Mouse (Mus musculus) mesoderm, embryonic 11.5 days (tissue): ENCODE results near the gene Ddx1.
A peak's percentile ranks its signal among the peaks of the same experiment; 100 is the strongest.

Source experiments
- DNase-seq: peaks from one replicate; pipeline ENCODE4 v3.0.0-alpha.2; 2012; ENCODE audit warnings: low read depth, low spot score

Ddx1 gene

GRCm38 (mm10) chr12:13248691-13249572, at the start of gene Ddx1:
Gene Ddx1, minus strand, starts transcription at chr12:13249213.
- peak; percentile 86 for DNase-seq

DNA sequence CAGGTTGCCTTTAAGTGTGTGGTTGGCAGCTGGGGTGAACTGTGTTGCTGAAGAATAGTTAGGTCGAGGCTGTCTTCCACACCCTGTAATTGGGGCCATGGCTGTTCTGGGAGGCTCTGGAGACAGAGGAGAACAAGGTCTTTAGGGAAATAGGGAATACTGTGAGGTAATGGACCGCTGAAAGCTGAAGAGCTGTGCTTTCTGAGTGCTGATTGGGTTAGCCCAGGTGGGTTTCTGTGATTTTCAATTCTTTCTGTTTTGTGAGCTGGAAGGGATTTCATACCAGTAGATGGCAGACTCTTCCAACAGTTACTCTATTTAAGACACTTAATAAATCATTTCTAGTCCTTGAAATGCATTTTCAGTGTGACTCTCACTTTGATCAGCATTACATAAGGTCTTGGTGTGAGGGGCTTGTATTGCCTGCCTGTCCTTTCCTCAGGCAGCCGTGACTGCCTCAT, 44.4 kb upstream of the Ddx1 start:
- peak; percentile 24 for DNase-seq

DNA sequence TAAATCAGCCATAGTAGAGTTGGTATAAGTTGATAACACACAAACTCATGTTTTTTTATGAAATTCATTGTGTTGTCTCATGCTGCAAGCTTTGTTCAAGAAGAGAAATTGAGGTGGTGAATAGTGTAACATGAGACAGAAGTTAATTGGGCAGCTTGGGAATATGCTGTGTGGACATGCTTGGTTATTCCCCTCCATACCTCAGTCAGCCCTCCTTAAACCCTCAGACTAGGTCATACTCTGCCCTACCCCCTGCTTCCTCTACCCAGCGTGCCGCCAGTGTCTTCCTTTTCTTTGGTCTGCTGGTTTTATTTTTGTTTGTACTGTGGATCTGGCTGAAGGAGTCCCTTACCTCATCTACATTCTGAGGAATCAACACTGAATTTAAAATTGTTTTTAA, 42.4 kb upstream of the Ddx1 start:
- DNase-seq, result no peak

- no peak for DNase-seq
Observed at GRCm38 (mm10) chr12:13269570-13270390, 20.8 kb upstream of the Ddx1 start.

DNA sequence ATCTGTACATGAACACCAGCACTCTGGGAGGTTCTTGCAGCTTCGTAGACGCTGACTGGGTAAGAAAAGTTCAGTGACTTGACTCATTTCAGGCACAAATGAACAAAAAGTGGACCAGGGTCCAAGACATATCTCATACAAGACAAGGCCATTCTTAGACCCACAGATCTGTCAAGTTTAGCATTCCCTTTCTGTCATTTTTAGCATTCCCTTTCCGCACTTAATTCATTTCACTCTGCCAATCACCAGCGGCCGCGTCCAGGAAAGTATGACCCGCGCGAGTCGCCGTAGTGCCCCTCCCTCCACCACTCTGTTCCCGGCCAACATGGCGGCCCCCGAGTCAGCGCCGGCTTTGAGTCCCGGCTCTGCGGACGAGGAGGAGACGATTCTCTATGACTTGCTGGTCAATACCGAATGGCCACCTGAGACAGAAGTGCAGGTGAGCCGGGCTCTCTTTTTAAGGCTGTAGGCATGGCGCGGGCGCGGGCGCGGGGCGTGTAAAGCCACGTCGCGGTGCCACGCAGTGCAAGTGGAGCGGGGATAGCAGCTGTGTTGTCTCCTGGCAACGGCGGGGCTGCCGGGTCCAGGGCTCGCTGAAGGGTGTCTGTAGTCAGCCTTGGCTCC, 19.9 kb upstream of the Ddx1 start, which contains the start of gene Nbas:
Nbas (plus strand) TSS at position 308 of the 624 bp plus-strand sequence.
- DNase-seq, result peak; percentile 84

GRCm38 (mm10) chr12:13268412-13268811, 19.4 kb upstream of the Ddx1 start:
- DNase-seq, result no peak

DNA sequence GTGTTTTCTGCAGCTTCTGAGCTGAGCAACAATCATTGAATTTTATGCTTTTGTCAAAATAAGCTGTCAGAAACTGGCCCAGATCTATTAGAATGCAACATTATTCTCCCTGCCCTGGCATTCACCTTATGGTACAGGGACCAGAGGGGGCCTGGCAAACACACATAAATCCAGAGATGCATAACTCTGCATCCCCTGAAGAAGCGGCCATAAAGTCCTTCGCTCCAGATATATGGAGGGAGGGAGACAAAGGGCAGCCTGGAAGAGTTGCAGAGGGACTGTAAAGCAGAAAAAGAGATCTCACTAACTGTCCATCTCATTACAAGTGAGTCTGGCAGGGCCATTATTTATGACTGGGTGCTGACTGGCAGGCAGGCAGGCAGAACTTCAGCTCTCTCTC, 6.7 kb upstream of the Ddx1 start:
- DNase-seq, result peak; percentile 16

GRCm38 (mm10) chr12:13255068-13255467, 6.1 kb upstream of the Ddx1 start:
- peak; percentile 23 for DNase-seq

DNA sequence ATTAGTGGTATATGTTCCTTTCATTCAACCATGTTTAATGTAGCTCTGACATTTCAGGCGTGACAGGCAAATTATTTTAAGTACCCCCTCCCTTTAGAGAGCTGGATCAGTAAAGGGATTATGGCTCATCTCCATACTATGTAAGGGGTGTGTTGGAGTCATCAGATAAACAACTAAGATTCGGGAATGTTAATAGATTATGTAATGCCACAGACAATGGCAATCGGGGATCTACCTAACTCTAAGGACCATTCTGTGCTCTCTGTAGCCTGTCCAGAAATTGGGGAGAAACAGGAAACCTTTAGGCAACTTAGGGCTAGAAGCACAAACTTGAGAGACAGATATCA, 533 bp upstream of the Ddx1 start:
- DNase-seq, result no peak

- no peak for DNase-seq
Observed at GRCm38 (mm10) chr12:13242453-13242852, 6.6 kb downstream of the Ddx1 start.

GRCm38 (mm10) chr12:13218101-13218514, 30.9 kb downstream of the Ddx1 start:
- no peak for DNase-seq

DNA sequence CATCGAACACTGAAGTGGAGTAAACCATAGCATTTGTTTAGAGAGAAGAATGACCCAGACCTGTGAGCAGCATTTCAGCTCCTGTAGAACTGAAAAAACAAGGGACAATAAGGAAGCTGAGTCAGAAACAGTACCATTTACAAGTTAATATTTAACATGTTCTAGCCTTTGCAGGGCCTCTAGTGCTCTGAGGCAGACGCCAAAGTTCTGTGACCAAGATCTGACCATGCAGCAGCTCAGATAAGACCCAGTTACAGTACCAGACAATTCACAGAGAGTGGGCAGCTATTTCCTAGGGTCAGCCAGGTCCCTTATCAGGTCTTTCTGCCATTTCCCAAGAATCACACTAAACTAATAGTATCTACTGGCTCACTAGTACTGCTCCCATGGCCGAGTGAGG, 31.4 kb downstream of the Ddx1 start:
- no peak for DNase-seq

- DNase-seq, result no peak
Observed at GRCm38 (mm10) chr12:13216501-13217103, 32.4 kb downstream of the Ddx1 start.

- peak; percentile 92 for DNase-seq
Observed at GRCm38 (mm10) chr12:13214345-13215278, 34.4 kb downstream of the Ddx1 start.

DNA sequence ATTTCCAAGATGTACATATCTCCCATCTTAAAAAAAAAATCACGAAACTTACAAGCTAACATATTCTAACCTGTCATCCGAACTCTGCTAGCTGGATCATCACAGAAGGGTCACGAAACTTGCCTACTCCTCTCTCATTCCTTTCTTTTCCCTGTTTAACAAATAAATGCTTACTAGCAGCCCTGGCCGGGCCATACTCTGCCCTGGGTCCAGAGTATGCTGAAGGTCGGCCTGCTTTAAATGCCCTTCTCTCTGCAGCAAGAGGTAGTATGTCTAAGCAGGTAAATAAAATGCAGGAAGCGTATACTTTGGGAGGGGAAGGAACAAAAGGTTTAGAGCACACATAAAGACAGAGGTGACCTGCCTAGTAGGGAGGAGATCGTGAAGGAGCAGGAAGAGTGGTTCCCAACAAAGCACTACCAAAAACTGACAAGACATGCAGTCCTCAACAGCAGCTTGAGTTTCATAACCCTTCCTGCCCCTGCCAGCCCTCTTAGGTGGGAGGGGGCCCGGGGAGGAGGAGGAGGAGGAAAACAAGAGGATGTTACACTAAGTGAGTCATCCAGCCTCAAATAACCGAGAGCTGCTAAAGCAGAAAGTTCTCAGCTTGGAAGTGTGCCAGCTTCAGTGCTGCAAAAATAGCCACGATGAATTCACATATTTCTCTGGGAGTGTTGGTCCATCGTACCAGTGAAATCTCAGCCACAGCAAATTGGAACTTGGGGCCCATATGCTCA, 37.1 kb downstream of the Ddx1 start:
- DNase-seq, result peak; percentile 27

DNA sequence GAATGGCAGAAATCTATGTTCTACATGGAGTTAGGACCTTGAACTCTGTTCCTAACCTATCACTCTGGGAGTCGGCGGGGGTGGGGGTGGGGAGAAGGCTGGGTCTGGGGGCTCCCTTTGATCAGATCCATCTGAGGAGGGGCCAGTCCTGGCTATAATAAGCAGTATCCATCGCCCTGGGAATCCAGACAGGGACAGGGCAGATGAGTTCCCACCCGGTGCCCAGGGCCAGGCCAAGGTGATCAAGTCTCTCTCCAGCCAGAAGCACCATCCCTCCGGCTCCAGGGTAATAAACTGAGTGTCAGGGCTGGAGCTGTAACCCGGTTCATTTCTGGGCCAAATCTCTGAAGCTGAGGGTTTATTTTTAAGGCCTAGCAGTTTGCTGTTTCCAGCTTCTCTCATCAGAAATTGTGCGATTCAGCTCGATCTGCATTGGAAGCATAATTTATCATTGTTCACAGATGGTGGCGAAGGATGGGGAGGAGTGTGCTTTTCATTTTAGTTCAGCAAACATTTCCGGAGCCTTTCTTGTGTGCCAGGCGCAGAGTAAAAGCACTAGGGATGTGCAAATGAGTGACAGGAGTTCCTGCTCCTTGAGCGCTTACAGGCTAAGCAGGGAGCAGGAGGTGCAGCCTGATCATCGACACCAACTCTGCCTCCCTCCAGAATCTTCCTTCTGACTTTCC, 39.2 kb downstream of the Ddx1 start:
- DNase-seq, result no peak

GRCm38 (mm10) chr12:13208983-13209451, 40.0 kb downstream of the Ddx1 start:
- peak; percentile 74 for DNase-seq

DNA sequence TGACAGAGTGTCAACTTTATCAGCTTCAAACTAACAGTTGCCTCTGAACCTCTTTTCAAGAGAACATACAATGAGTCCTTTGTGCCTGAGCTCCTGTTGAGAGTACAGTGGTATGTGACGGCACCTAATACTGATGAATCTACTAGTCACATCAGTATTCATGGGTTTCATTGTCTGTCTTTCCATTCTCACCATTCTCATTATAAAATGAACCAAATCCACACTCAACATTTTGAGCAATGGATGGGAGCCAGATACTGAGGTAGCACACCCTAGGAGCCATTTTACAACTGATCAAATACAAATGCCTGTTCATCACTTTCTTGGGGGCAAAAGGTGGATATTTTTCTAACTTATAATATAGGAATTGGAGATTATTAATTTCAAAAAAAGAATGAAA, 40.5 kb downstream of the Ddx1 start:
- DNase-seq, result peak; percentile 48

GRCm38 (mm10) chr12:13207099-13207498, 41.9 kb downstream of the Ddx1 start:
- DNase-seq, result no peak
